Mouse (Mus musculus): ENCODE measurements at regions not wholly inside any gene's neighbourhood (a gene's known extent, or its start where the extent isn't known, plus 50 kb on each side); places are given as distances from the start of the nearest gene placed in this dataset.

- DNase-seq (ENCODE audit: low spot score) = no peak
- 86% methylated on average over 8 of the region's 8 CpGs for WGBS
- no peak for ATAC-seq (ENCODE audit: low FRiP score)
Measured at GRCm38 (mm10) chr16:95794876-95795275, 93.0 kb downstream of the Ets2 start.

DNA sequence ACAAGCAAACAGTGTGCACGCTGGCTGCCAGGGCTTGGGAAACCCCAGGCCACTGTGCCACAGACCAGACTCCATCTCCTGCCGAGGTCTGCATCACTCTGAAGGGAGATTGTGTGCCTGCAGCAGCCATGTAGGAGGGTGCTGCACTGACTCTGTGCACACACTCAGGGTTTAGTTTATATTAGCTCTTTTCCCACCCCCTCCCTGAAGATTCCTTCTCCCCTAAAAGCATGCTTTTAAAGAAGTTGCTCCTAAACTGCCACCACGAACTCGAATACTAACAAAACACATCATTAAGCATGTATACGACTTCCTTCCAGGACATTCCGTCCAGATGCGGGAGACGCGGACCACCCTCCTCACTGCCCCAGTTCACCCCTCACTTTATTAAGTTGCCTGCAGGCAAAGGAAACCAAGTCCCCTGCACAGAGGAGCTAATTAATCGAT, 92.4 kb downstream of the Ets2 start:
- Histone ChIP-seq H3K27me3 (ENCODE audit: control insufficient read depth, insufficient read depth, low read length) (no peaks in the 10 kb centered on the region), H3K4me2 (replicated peaks) (no peak overlapping the region), H3K4me1 (replicated peaks; ENCODE audit: control insufficient read depth, insufficient read depth, low read length) (peaks cover 5% of the 10 kb centered on the region), H3K36me3 (replicated peaks; ENCODE audit: control insufficient read depth, insufficient read depth) (no peaks in the 10 kb centered on the region), H3K9me3 (ENCODE audit: control insufficient read depth, low read length) (no peaks in the 10 kb centered on the region), H3K9ac (no peak overlapping the region), H3K4me3 (replicated peaks; ENCODE audit: low read length) (no peak overlapping the region), H3K27ac (no peak overlapping the region)
- DNase-seq (ENCODE audit: low spot score) = no peak
- no peak for ATAC-seq (ENCODE audit: low FRiP score)
- 58% methylated on average over 10 of the region's 10 CpGs for WGBS

More at GRCm38 (mm10) chr16:95794876-95795275, 93.0 kb downstream of the Ets2 start:
- no peaks in the 10 kb centered on the region for H3K27me3 ChIP-seq (ENCODE audit: control insufficient read depth, insufficient read depth, low read length)
- no peak overlapping the region for H3K9ac ChIP-seq
- no peaks in the 10 kb centered on the region for H3K9me3 ChIP-seq (ENCODE audit: control insufficient read depth, low read length)
- no peak overlapping the region for H3K27ac ChIP-seq
- peaks cover 5% of the 10 kb centered on the region for H3K4me1 ChIP-seq (replicated peaks; ENCODE audit: control insufficient read depth, insufficient read depth, low read length)
- no peaks in the 10 kb centered on the region for H3K36me3 ChIP-seq (replicated peaks; ENCODE audit: control insufficient read depth, insufficient read depth)
- H3K4me3 ChIP-seq (replicated peaks; ENCODE audit: low read length) = no peak overlapping the region
- no peak overlapping the region for H3K4me2 ChIP-seq (replicated peaks)

- no peak overlapping the region for H3K9ac ChIP-seq
- DNase-seq (ENCODE audit: low spot score) (no peak), ATAC-seq (ENCODE audit: low FRiP score) (no peak)
- no peak overlapping the region for H3K4me3 ChIP-seq (replicated peaks; ENCODE audit: low read length)
- H3K4me1 ChIP-seq (replicated peaks; ENCODE audit: control insufficient read depth, insufficient read depth, low read length) = no peaks in the 10 kb centered on the region
- H3K4me2 ChIP-seq (replicated peaks) = no peak overlapping the region
- H3K9me3 ChIP-seq (ENCODE audit: control insufficient read depth, low read length) = no peaks in the 10 kb centered on the region
- no peak overlapping the region for H3K27ac ChIP-seq
- 73% methylated on average over 4 of the region's 4 CpGs for WGBS
- H3K36me3 ChIP-seq (replicated peaks; ENCODE audit: control insufficient read depth, insufficient read depth) = no peaks in the 10 kb centered on the region
- H3K27me3 ChIP-seq (ENCODE audit: control insufficient read depth, insufficient read depth, low read length) = no peaks in the 10 kb centered on the region
Measured at GRCm38 (mm10) chr16:95790691-95791090, 88.8 kb downstream of the Ets2 start.

DNA sequence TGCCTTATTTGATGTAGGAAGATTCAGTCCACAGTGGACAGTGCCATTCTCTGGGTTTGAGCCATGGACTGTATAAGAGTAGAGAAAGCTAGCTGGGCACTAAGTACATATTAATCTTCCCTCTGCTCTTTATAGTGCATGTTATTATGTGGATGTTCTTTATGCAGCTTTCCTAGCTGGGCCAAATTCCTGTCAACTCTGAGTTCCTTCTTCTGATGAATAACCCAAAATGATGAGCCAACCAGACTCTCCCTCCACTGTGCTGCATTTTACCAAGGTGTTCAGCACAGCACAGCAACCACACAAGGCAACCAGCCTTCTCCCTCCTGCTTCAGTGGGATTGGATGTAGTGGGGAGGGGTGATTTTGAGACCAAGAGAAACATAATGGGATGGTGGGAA, 87.7 kb downstream of the Ets2 start:
- Histone ChIP-seq H3K9ac (no peak overlapping the region), H3K27ac (no peak overlapping the region), H3K9me3 (ENCODE audit: control insufficient read depth, low read length) (no peaks in the 10 kb centered on the region), H3K4me2 (replicated peaks) (no peak overlapping the region), H3K36me3 (replicated peaks; ENCODE audit: control insufficient read depth, insufficient read depth) (no peaks in the 10 kb centered on the region), H3K27me3 (ENCODE audit: control insufficient read depth, insufficient read depth, low read length) (no peaks in the 10 kb centered on the region), H3K4me3 (replicated peaks; ENCODE audit: low read length) (no peak overlapping the region), H3K4me1 (replicated peaks; ENCODE audit: control insufficient read depth, insufficient read depth, low read length) (no peaks in the 10 kb centered on the region)
- DNase-seq (ENCODE audit: low spot score) = no peak
- no peak for ATAC-seq (ENCODE audit: low FRiP score)

DNA sequence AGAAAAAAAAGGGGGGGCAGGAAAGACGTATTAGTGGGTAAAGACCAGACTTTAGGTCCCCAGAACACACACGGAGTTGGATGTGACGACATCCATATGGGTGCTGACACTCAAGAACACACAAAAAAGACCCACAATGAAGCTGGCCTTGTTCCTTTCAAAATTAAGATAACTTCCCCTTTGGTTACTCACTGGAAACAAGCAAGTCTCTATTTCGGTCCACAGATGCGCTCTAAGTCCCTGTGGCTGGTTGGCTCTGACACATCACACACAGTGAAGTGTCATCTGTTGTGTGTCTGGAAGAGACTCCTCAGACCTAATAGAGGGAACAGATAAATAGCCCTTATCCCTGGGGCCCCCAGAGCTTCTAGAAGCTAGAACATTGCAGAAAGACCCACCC, 79.8 kb downstream of the Ets2 start:
- Histone ChIP-seq H3K4me3 (replicated peaks; ENCODE audit: low read length) (no peak overlapping the region), H3K4me2 (replicated peaks) (no peak overlapping the region), H3K27me3 (ENCODE audit: control insufficient read depth, insufficient read depth, low read length) (no peaks in the 10 kb centered on the region), H3K36me3 (replicated peaks; ENCODE audit: control insufficient read depth, insufficient read depth) (no peaks in the 10 kb centered on the region), H3K9me3 (ENCODE audit: control insufficient read depth, low read length) (no peaks in the 10 kb centered on the region), H3K9ac (no peak overlapping the region), H3K4me1 (replicated peaks; ENCODE audit: control insufficient read depth, insufficient read depth, low read length) (no peaks in the 10 kb centered on the region), H3K27ac (no peak overlapping the region)
- DNase-seq (ENCODE audit: low spot score) = no peak
- WGBS = 91% methylated on average over 5 of the region's 5 CpGs
- no peak for ATAC-seq (ENCODE audit: low FRiP score)

- no peak overlapping the region for H3K9ac ChIP-seq
- 68% methylated on average over 2 of the region's 2 CpGs for WGBS
- no peaks in the 10 kb centered on the region for H3K27me3 ChIP-seq (ENCODE audit: control insufficient read depth, insufficient read depth, low read length)
- no peaks in the 10 kb centered on the region for H3K4me1 ChIP-seq (replicated peaks; ENCODE audit: control insufficient read depth, insufficient read depth, low read length)
- DNase-seq (ENCODE audit: low spot score) (no peak), ATAC-seq (ENCODE audit: low FRiP score) (no peak)
- no peaks in the 10 kb centered on the region for H3K36me3 ChIP-seq (replicated peaks; ENCODE audit: control insufficient read depth, insufficient read depth)
- H3K27ac ChIP-seq = no peak overlapping the region
- H3K4me3 ChIP-seq (replicated peaks; ENCODE audit: low read length) = no peak overlapping the region
- H3K4me2 ChIP-seq (replicated peaks) = no peak overlapping the region
- no peaks in the 10 kb centered on the region for H3K9me3 ChIP-seq (ENCODE audit: control insufficient read depth, low read length)
Measured at GRCm38 (mm10) chr16:95780431-95780830, 78.6 kb downstream of the Ets2 start.

DNA sequence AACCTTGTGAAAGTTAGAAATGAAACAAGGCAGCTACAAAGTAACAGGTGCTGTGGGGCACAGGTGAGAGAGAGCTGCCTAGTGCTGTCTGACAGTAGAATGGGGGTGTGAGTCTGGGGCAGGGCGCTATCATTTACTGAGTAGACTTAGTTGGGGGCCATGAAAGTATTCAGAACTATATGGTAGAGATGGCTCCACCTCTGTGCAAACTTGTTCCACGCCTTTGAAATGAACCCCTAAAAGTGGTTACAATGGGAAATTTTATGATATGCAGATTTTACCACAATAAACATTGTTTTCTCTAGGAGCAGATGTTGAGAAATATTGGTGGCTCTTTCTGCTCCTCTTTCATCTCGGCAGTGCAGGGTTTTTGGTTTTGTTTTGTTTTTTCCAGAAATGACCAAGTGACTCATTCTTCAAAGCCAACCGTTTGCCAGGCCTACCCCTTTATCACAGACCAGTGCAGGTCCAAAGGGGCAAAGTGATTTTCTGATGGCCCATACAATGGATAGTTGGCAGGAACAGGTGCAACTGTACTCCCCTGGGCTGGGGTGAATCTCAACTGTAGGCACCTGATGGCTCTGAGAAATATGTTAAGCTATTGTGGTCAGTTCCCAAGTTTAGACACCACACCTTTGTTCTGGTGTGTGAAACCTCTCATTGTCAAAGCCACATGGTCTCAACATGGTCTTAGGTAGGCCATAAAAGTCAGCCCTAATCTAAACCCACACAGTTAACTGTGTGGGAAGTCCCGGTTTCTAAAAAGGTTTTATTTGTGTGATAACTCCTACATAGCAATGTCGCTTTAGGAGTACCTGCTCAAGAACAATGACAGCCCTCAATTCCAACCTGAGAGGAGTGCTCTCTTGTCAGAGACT, 77.2 kb downstream of the Ets2 start:
- Histone ChIP-seq H3K27me3 (ENCODE audit: control insufficient read depth, insufficient read depth, low read length) (no peaks in the 10 kb centered on the region), H3K36me3 (replicated peaks; ENCODE audit: control insufficient read depth, insufficient read depth) (no peaks in the 10 kb centered on the region), H3K4me3 (replicated peaks; ENCODE audit: low read length) (no peak overlapping the region), H3K27ac (no peak overlapping the region), H3K9me3 (ENCODE audit: control insufficient read depth, low read length) (no peaks in the 10 kb centered on the region), H3K4me2 (replicated peaks) (no peak overlapping the region), H3K9ac (no peak overlapping the region), H3K4me1 (replicated peaks; ENCODE audit: control insufficient read depth, insufficient read depth, low read length) (no peaks in the 10 kb centered on the region)
- ATAC-seq (ENCODE audit: low FRiP score) (no peak), DNase-seq (ENCODE audit: low spot score) (no peak)
- WGBS = 92% methylated on average over 6 of the region's 6 CpGs

DNA sequence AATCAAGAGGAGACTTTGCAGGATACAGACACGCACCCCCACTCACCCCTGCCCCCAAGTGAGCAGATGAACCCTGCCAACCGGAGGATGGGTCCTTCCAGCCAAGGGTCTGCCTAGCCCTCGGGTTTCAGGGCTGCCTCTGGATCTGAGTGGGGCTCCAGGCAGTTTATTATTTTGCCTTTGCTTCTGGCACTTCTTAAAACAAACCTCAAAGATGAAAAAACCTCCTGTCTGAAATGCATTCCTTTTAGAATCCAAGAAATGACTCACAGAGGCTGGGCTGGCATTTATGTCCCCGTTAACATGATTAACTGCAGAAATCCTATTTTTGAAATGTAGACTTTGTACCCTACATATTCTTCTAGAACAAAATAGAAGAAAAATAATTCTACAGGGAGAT, 76.3 kb downstream of the Ets2 start:
- WGBS = 83% methylated on average over 4 of the region's 4 CpGs
- Histone ChIP-seq H3K4me3 (replicated peaks; ENCODE audit: low read length) (no peak overlapping the region), H3K9me3 (ENCODE audit: control insufficient read depth, low read length) (no peaks in the 10 kb centered on the region), H3K36me3 (replicated peaks; ENCODE audit: control insufficient read depth, insufficient read depth) (no peaks in the 10 kb centered on the region), H3K9ac (no peak overlapping the region), H3K4me2 (replicated peaks) (no peak overlapping the region), H3K4me1 (replicated peaks; ENCODE audit: control insufficient read depth, insufficient read depth, low read length) (no peaks in the 10 kb centered on the region), H3K27ac (no peak overlapping the region), H3K27me3 (ENCODE audit: control insufficient read depth, insufficient read depth, low read length) (no peaks in the 10 kb centered on the region)
- no peak for DNase-seq (ENCODE audit: low spot score)
- no peak for ATAC-seq (ENCODE audit: low FRiP score)

DNA sequence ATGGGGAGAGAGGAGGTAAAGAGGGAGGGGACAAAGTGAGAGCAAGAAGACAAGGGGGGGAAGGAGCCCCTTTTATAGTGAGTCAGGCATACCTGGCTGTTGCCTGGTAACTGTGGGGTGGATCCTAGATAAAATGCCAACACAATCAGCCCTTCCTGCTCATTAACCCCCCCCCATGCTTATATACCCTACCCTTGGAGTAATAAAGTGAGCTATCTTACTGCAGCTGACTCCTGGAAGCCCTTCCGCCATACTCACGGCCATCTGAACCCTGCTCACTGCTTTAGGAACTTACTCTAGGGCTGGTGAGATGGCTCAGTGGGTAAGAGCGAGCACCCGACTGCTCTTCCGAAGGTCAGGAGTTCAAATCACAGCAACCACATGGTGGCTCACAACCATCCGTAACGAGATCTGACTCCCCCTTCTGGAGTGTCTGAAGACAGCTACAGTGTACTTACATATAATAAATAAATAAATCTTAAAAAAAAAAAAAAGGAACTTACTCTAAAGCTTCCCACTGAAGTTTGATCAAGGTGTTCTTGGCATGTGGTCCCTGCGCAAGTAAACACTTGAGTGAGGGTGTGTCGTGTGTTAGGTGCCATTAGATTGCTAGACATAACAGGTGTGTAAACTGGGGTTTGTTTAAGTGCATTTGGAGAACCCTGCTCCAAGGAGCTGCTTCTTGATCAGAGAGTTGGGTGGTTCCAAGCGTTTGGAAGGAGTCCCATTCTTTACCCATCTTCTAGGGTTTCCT, 74.9 kb downstream of the Ets2 start:
- DNase-seq (ENCODE audit: low spot score) = no peak
- H3K4me3 ChIP-seq (replicated peaks; ENCODE audit: low read length) = no peak overlapping the region
- H3K27ac ChIP-seq = no peak overlapping the region
- WGBS = 90% methylated on average over 10 of the region's 10 CpGs
- no peaks in the 10 kb centered on the region for H3K9me3 ChIP-seq (ENCODE audit: control insufficient read depth, low read length)
- H3K9ac ChIP-seq = no peak overlapping the region
- H3K4me2 ChIP-seq (replicated peaks) = no peak overlapping the region
- ATAC-seq (ENCODE audit: low FRiP score) = no peak
- no peaks in the 10 kb centered on the region for H3K27me3 ChIP-seq (ENCODE audit: control insufficient read depth, insufficient read depth, low read length)
- H3K4me1 ChIP-seq (replicated peaks; ENCODE audit: control insufficient read depth, insufficient read depth, low read length) = no peaks in the 10 kb centered on the region
- H3K36me3 ChIP-seq (replicated peaks; ENCODE audit: control insufficient read depth, insufficient read depth) = no peaks in the 10 kb centered on the region

Data from hindbrain, embryonic 14.5 days (tissue).